9 mouse cellular contexts compared by ENCODE assay signal in the genomic region with DNA sequence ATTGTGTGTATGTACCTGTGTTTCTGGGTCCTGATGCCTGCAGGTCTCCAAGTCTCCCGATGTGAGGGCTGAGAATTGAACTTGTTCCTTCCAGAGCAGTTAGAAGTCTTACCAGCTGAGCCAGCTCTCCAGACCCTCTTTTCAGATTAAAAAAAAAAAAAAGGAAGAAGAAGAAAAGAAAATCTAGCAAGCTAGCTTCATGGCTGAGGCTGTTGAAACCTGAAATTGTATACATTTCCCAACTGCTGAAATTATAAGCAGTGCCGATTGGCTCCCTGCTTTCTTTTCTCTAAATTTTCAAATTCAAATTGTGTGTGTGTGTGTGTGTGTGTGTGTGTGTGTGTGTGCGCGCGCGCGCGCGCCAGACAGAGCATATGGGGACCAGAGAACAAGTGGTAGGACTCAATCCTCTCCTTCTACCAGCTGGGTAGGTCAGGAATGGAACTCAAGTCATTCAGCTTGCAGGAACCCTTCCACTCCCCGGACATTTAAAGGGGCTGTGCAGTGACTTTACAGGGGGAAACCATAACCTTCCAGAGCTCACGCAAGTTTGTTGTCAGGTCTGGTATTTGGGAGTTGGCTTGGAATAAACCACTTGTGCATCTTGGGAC. TPM values are rescaled to one million over a fixed set of nuclear protein-coding genes. Genes with fewer than 3 reads are reported as not detected.
DNase-seq lines count a peak whose midpoint lies in the region; ATAC-seq and TF ChIP-seq lines count a peak whose summit lies in the region.
"Had no signal": no experiment of that assay in that cellular context is flagged by ENCODE, and none has a peak within 500 bp of the region (broad histone marks: within the 10 kb centered on the region; RNA-seq: fewer than 3 reads in every experiment).

No protein-coding gene starts in this region.

- peak overlapping the region; percentile 90; the same call in 1 of the 2 replicates for H3K27ac ChIP-seq in lung, embryonic 14.5 days (ENCODE audit: low read depth)
- no peak overlapping the region for H3K27ac ChIP-seq in forebrain, embryonic 11.5 days (ENCODE audit: low read depth, low read length)
- H3K27ac ChIP-seq in limb, embryonic 15.5 days, result peak overlapping the region; percentile 93; the same call in 1 of the 2 replicates

- no peak for TF ChIP-seq CTCF in lung, embryonic 14.5 days (IDR thresholded peaks at IDR 0.05; ENCODE audit: low read depth)

- DNase-seq in adrenal gland, postnatal 14 days, result peak; percentile 18
- no peak for DNase-seq in adrenal gland, adult 8-10 months
- DNase-seq in lung, embryonic 14.5 days, result peak; percentile 48
- DNase-seq in lung, postnatal 25 days (ENCODE audit: low spot score), result no peak
- DNase-seq in forebrain, embryonic 11.5 days (ENCODE audit: low spot score), result no peak
- DNase-seq in right cerebral cortex, postnatal 4 days, result peak; percentile 37

- peak overlapping the region; percentile 39 for H3K4me3 ChIP-seq in lung, embryonic 14.5 days (ENCODE audit: low read depth, low read length)
- peak overlapping the region; percentile 32 for H3K4me3 ChIP-seq in forebrain, embryonic 11.5 days (ENCODE audit: low read depth, low read length)
- H3K4me3 ChIP-seq in limb, embryonic 15.5 days, result peak overlapping the region; percentile 47

- no peaks in the 10 kb centered on the region for H3K36me3 ChIP-seq in lung, embryonic 14.5 days (ENCODE audit: insufficient read depth)
- H3K36me3 ChIP-seq in forebrain, embryonic 11.5 days (ENCODE audit: control insufficient read depth, insufficient read depth, low read length), result no peaks in the 10 kb centered on the region
- no peaks in the 10 kb centered on the region for H3K36me3 ChIP-seq in limb, embryonic 15.5 days

- peak overlapping the region; percentile 65 for H3K4me2 ChIP-seq in lung, embryonic 14.5 days
- peak overlapping the region; percentile 58 for H3K4me2 ChIP-seq in forebrain, embryonic 11.5 days (ENCODE audit: low read depth, low read length, severe bottlenecking)
- peak overlapping the region; percentile 62 for H3K4me2 ChIP-seq in limb, embryonic 15.5 days

- no peaks in the 10 kb centered on the region for H3K9me3 ChIP-seq in lung, embryonic 14.5 days (ENCODE audit: low read depth, low read length)
- no peaks in the 10 kb centered on the region for H3K9me3 ChIP-seq in forebrain, embryonic 11.5 days (ENCODE audit: control insufficient read depth, low read length)
- no peaks in the 10 kb centered on the region for H3K9me3 ChIP-seq in limb, embryonic 15.5 days

- H3K4me1 ChIP-seq in lung, embryonic 14.5 days (ENCODE audit: insufficient read depth), result 0 out of 2 replicates have a peak, but pooled peaks cover 6% of the 10 kb centered on the region
- H3K4me1 ChIP-seq in forebrain, embryonic 11.5 days (replicated peaks; ENCODE audit: control insufficient read depth, insufficient read depth, low read length), result peaks cover 3% of the 10 kb centered on the region; the same call in 1 of the 2 replicates
- H3K4me1 ChIP-seq in limb, embryonic 15.5 days, result peaks cover 15% of the 10 kb centered on the region

- ATAC-seq in lung, embryonic 14.5 days (ENCODE audit: insufficient read depth), result no peak
- no peak for ATAC-seq in forebrain, embryonic 11.5 days (replicated peaks; ENCODE audit: low FRiP score)
- ATAC-seq in limb, embryonic 15.5 days (ENCODE audit: insufficient number of reproducible peaks, low FRiP score, low TSS enrichment, low read depth), result no peak
- ATAC-seq in monocyte, adult 5-6 weeks (replicated peaks; ENCODE audit: insufficient number of reproducible peaks, low FRiP score, low TSS enrichment, poor library complexity, severe bottlenecking), result no peak

- H3K9ac ChIP-seq in lung, embryonic 14.5 days, result no peak overlapping the region; the same call in 1 of the 2 replicates
- H3K9ac ChIP-seq in forebrain, embryonic 11.5 days (ENCODE audit: low read length), result no peak overlapping the region
- H3K9ac ChIP-seq in limb, embryonic 15.5 days, result no peak overlapping the region

- 29% methylated on average over 11 of the region's 11 CpGs for WGBS in lung, embryonic 14.5 days
- WGBS in forebrain, embryonic 11.5 days, result 32% methylated on average over 11 of the region's 11 CpGs
- 37% methylated on average over 11 of the region's 11 CpGs for WGBS in limb, embryonic 15.5 days

- no peaks in the 10 kb centered on the region for H3K27me3 ChIP-seq in lung, embryonic 14.5 days (ENCODE audit: insufficient read depth, low read length)
- H3K27me3 ChIP-seq in forebrain, embryonic 11.5 days (ENCODE audit: control insufficient read depth, insufficient read depth, low read length), result no peaks in the 10 kb centered on the region
- no peaks in the 10 kb centered on the region for H3K27me3 ChIP-seq in limb, embryonic 15.5 days

RNA-seq across cellular contexts. Expression of a gene that starts 30.1 kb away (rescaled TPM):
- 35.9 and 56.7 TPM in 2 replicates for total RNA-seq in adrenal gland, postnatal 14 days (2021)
- 10 to 100 TPM; 27.1 to 35.2 (median 27.7) TPM for total RNA-seq in adrenal gland, adult 8-10 months (2022)
- polyA plus RNA-seq in lung, embryonic 14.5 days (2014; fragmentation: Nextera tagmentation; extraction: Ambion mirVana), result 22.7 and 25.6 TPM in 2 replicates
- polyA plus RNA-seq in forebrain, embryonic 11.5 days (2014; fragmentation: Nextera tagmentation; extraction: Ambion mirVana), result 14.5 and 16.8 TPM in 2 replicates
- 33.3 and 35.7 TPM in 2 replicates for polyA plus RNA-seq in limb, embryonic 15.5 days (2015; fragmentation: Nextera tagmentation; extraction: Ambion mirVana)
- total RNA-seq in monocyte, adult 5-6 weeks (2017), result 0.58 to 1.9 TPM in 2 of 3 replicates, not detected in the other

RNA-seq across cellular contexts. Expression of a gene that starts 30.2 kb away (rescaled TPM):
- 1.3 and 2.3 TPM in 2 replicates for total RNA-seq in adrenal gland, postnatal 14 days (2021)
- under 1 TPM; 0.32 to 0.86 (median 0.66) TPM for total RNA-seq in adrenal gland, adult 8-10 months (2022)
- 1.1 and 2.3 TPM in 2 replicates for polyA plus RNA-seq in lung, embryonic 14.5 days (2014; fragmentation: Nextera tagmentation; extraction: Ambion mirVana)
- polyA plus RNA-seq in forebrain, embryonic 11.5 days (2014; fragmentation: Nextera tagmentation; extraction: Ambion mirVana), result 11.9 and 12.4 TPM in 2 replicates
- 3.3 and 3.5 TPM in 2 replicates for polyA plus RNA-seq in limb, embryonic 15.5 days (2015; fragmentation: Nextera tagmentation; extraction: Ambion mirVana)
- not detected in 3 replicates for total RNA-seq in monocyte, adult 5-6 weeks (2017)
- total RNA-seq: hematopoietic stem cell, adult 5-6 weeks had no signal

RNA-seq across cellular contexts. Expression of a gene that starts 41.9 kb away (rescaled TPM):
- 7.5 and 8.0 TPM in 2 replicates for total RNA-seq in adrenal gland, postnatal 14 days (2021)
- 1 to 10 TPM; 1.1 to 1.9 (median 1.1) TPM for total RNA-seq in adrenal gland, adult 8-10 months (2022)
- polyA plus RNA-seq in lung, embryonic 14.5 days (2014; fragmentation: Nextera tagmentation; extraction: Ambion mirVana), result 1.5 and 1.8 TPM in 2 replicates
- 3.3 and 4.5 TPM in 2 replicates for polyA plus RNA-seq in forebrain, embryonic 11.5 days (2014; fragmentation: Nextera tagmentation; extraction: Ambion mirVana)
- polyA plus RNA-seq in limb, embryonic 15.5 days (2015; fragmentation: Nextera tagmentation; extraction: Ambion mirVana), result 5.4 and 5.6 TPM in 2 replicates
- total RNA-seq in monocyte, adult 5-6 weeks (2017), result 0.53 to 0.78 TPM (median 0.57 TPM) in 3 replicates
- total RNA-seq: hematopoietic stem cell, adult 5-6 weeks had no signal

RNA-seq across cellular contexts. Expression of a gene that starts 53.2 kb away (rescaled TPM):
- 11.9 and 12.6 TPM in 2 replicates for total RNA-seq in adrenal gland, postnatal 14 days (2021)
- total RNA-seq in adrenal gland, adult 8-10 months (2022), result 10 to 100 TPM; 11.8 to 18.9 (median 14.1) TPM
- 36.2 and 36.8 TPM in 2 replicates for polyA plus RNA-seq in lung, embryonic 14.5 days (2014; fragmentation: Nextera tagmentation; extraction: Ambion mirVana)
- 51.9 and 53.3 TPM in 2 replicates for polyA plus RNA-seq in forebrain, embryonic 11.5 days (2014; fragmentation: Nextera tagmentation; extraction: Ambion mirVana)
- polyA plus RNA-seq in limb, embryonic 15.5 days (2015; fragmentation: Nextera tagmentation; extraction: Ambion mirVana), result 35.4 and 35.9 TPM in 2 replicates
- total RNA-seq in monocyte, adult 5-6 weeks (2017), result 6.0 to 18.4 TPM (median 9.1 TPM) in 3 replicates

Comparison
In these comparisons a context has a peak if more than half of its experiments do, and no peak if none do; other contexts are left out.
1. DNase-seq: peak in adrenal gland, postnatal 14 days (single experiment), lung, embryonic 14.5 days (single experiment) and right cerebral cortex, postnatal 4 days (single experiment); none in adrenal gland, adult 8-10 months (single experiment), lung, postnatal 25 days (single experiment) and forebrain, embryonic 11.5 days (single experiment).
2. Peak in every context shown above with its lines, with median percentiles within 50 percentile points of each other: H3K4me2 ChIP-seq and H3K4me3 ChIP-seq.